Mouse (Mus musculus) gastrocnemius, adult 2 months (tissue): ENCODE data around the gene Tmem200b. TPM values are rescaled to one million over a fixed set of nuclear protein-coding genes. Genes with fewer than 3 reads are reported as not detected.

Experiments used
- DNase-seq: peaks from one replicate; pipeline ENCODE4 v3.0.0; 2022
- H3K27ac ChIP-seq: fragments of 200-600 bp; 2 replicates; pipeline ENCODE4 v1.8.1; 2022; ENCODE audit warnings: mild to moderate bottlenecking
- H3K4me3 ChIP-seq: fragments of 200-600 bp; 2 replicates; pipeline ENCODE4 v1.8.1; 2022; ENCODE audit warnings: mild to moderate bottlenecking, moderate library complexity
- CTCF ChIP-seq: fragments of 200-600 bp; IDR thresholded peaks from 2 replicates; pipeline ENCODE4 v1.8.1; 2022; ENCODE audit warnings: antibody characterized with exemption, mild to moderate bottlenecking, moderate library complexity
- intact Hi-C: fragments of 180-260 bp; cut with DNase I; formaldehyde crosslinking; loops from one replicate; pipeline ENCODE4 v1.15.1; 2025
- long read RNA-seq, 2 experiments: library from polyadenylated mRNA; stranded (forward); transcript quantifications; one replicate each; pipeline ENCODE4 v2.0.0; 2021
- total RNA-seq, 2 experiments: library from RNA; stranded (reverse); gene quantifications; 2 replicates each; pipeline ENCODE4 v1.2.3; 2021

Tmem200b gene
- total RNA-seq, result 1 to 10 TPM; 1.2 to 4.0 TPM
- long read RNA-seq, experiment 1, partial matches to known transcripts, result 0 of 6 reads
- long read RNA-seq, experiment 1, other reads (novel, unspliced or antisense), result 6 of 6 reads
- long read RNA-seq, experiment 2, partial matches to known transcripts, result 0 of 3 reads
- long read RNA-seq, experiment 2, other reads (novel, unspliced or antisense), result 3 of 3 reads

GRCm38 (mm10) chr4:131921461-131922346, at the start of gene Tmem200b:
Gene Tmem200b, plus strand, starts transcription at chr4:131921771.
- peak within 1 kb of the TSS; percentile 75 for H3K4me3 ChIP-seq
- intact Hi-C loops, result no loop called here
- no peak for TF ChIP-seq CTCF
- peak; percentile 53 for DNase-seq
- peak within 1 kb of the TSS; percentile 86 for H3K27ac ChIP-seq

- intact Hi-C loops, result no loop called here
- no peak for TF ChIP-seq CTCF
- DNase-seq, result peak; percentile 22
These were observed 48.8 kb upstream of the Tmem200b start for GRCm38 (mm10) chr4:131872672-131873292.

DNA sequence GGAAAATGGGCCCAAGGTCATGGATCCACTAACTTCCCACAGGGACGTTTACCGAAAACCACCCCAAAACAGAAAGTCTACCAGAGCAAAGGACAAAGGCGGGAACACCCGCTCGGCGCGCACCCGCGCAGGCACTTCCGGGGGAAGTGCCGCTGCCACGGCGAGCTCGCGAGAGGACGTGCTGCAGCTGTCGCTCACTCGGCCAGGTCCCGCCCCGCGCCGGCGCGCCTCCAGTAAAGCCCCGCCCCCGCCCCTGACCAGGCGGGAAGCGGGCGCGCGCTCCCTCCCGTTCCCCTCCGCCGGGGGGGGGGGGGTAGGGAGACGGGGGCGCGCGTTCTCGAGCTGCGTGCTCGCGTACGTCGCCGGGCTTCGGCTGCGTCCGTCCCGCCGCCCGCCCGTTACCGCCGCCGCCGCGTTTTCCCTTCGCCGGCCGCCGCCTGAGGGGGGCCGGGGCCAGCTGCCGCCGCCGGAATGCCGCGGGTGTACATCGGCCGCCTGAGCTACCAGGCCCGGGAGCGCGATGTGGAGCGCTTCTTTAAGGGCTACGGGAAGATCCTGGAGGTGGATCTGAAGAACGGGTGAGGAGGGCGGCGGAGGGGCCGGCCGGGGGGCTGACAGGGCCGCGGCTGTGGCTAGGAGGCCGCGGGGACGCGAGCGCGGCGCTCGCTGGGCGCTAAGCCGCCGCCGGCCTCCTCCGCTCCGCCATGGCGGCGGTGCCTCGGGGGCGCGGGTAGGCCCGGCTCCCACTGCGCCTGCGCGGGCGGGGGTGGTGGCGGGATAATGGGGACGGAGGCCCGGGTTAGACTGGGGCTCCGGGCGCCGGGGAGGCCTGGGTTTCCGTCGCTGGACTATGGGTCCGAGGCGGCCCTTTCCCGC, 48.0 kb upstream of the Tmem200b start, which contains the start of gene Srsf4:
TSS of gene Srsf4 (plus strand) at position 325 of the 876 bp plus-strand sequence.
- intact Hi-C loops, result no loop called here
- peak within 1 kb of the TSS; percentile 100 for H3K27ac ChIP-seq
- TF ChIP-seq CTCF, result no peak
- H3K4me3 ChIP-seq, result peak within 1 kb of the TSS; percentile 77
- DNase-seq, result peak; percentile 97

More at GRCm38 (mm10) chr4:131872672-131873292, 48.8 kb upstream of the Tmem200b start:
- H3K4me3 ChIP-seq, result peak overlapping the region; percentile 77
- H3K27ac ChIP-seq, result peak overlapping the region; percentile 100

DNA sequence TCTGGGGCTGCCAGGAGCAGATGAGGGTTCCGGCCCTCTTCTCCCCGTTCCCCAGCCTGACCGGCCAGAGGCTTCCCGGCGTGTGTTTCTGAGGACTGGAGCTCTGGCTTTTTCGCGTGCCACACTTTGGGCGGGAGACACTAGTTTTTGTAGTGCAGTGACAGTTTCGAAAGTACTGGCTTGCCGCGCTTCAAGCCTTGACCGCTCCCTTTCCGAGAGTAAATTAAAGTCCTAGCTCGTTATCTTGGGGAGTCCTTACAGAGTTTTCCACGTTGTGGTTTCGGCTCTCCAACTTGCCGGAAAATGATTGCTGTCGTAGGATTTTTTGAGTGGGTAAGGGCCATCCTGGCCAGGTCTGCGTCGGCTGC, 47.4 kb upstream of the Tmem200b start:
- Histone ChIP-seq H3K4me3 (peak overlapping the region; percentile 77), H3K27ac (peak overlapping the region; percentile 100)
- no peak for TF ChIP-seq CTCF
- DNase-seq, result no peak
- intact Hi-C loops, result no loop called here

DNA sequence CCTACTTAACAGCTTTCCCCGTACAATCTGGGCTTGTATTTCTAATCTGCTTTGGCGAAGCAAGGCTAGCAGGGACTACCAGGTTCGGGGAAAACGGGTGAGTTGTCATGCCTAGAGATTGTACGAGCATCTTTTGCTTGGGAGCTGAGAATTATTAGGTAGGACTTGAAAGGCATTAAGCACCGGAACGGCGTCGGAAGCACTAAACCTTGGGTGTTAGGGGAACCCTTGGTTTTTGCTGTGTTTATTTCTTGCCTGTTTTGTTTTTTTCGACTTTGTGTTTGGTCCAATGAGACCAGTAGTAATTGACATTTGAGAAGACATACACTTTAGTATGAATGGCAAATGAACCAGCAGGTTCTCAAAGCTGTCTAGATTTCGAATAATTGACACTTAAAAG, 47.0 kb upstream of the Tmem200b start:
- intact Hi-C loops, result no loop called here
- Histone ChIP-seq H3K4me3 (peak overlapping the region; percentile 77), H3K27ac (peak overlapping the region; percentile 100)
- TF ChIP-seq CTCF, result no peak
- no peak for DNase-seq

DNA sequence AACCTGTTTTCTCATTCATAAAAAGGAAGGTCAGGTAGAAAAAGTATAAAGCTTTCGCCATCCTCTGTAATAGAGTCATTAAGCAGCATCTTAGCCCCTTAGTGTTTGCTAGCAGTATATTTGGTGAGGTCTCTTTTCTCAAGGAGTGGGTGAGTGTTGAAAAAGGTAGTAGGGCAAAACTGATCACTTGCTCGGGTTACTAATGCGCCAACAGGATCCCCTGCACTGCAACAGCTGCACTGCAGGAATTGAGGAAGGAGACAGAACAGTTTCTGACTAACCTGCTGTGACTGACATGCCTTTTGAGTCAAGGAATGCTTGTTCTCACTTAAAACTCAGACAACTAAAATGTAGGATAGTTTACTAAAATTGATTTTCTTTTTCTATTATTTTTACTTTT, 46.3 kb upstream of the Tmem200b start:
- H3K27ac ChIP-seq, result peak overlapping the region; percentile 100
- no peak for DNase-seq
- H3K4me3 ChIP-seq, result peak overlapping the region; percentile 77
- TF ChIP-seq CTCF, result no peak
- intact Hi-C loops, result no loop called here

DNA sequence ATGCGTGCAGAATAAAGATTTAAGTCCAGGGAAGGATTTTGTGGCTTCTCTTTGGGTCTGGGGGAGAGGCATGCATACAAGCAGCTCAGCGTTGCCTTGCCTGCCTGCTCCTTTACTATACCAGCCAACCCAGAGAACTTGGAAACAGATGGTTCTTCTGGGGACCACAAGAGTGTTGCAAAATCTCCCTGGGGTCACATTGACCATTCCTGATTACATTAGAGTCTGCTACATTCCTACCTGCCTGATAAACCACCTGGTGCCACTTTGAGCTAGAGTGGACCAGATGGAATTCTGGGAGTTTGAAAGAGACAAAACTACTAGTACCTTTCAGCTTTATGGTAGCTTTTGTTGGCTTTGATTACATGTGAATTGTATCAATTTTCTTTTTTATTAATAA, 44.7 kb upstream of the Tmem200b start:
- intact Hi-C loops, result no loop called here
- no peak for DNase-seq
- peak overlapping the region; percentile 13; the same call in 1 of the 2 replicates for H3K4me3 ChIP-seq
- H3K27ac ChIP-seq, result peak overlapping the region; percentile 10; the same call in 1 of the 2 replicates
- TF ChIP-seq CTCF, result no peak

DNA sequence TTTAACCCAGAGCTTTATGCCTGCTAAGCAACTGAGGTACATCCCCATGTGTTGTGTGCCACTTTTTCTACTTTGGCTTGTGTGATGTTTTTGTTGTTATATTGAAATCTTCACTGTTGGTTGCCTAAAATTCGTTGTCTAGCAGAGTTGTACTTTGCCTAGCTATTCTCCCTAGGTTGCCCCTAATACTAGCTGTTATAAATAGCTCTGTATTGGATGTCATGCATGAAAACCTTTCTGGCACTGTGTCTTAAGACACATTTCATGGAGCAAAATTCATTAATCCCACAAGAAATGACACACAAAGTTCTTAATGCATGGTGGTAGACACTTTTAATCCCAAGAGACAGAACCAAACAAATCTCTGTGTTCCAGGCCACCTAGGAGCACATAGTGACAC, 41.9 kb upstream of the Tmem200b start:
- Histone ChIP-seq H3K27ac (peak overlapping the region; percentile 78), H3K4me3 (peak overlapping the region; percentile 42)
- intact Hi-C loops, result no loop called here
- DNase-seq, result no peak
- TF ChIP-seq CTCF, result no peak

- Histone ChIP-seq H3K4me3 (peak overlapping the region; percentile 11; the same call in 1 of the 2 replicates), H3K27ac (peak overlapping the region; percentile 78)
- no peak for DNase-seq
- no peak for TF ChIP-seq CTCF
- intact Hi-C loops, result no loop called here
These were observed 40.3 kb upstream of the Tmem200b start for GRCm38 (mm10) chr4:131881306-131881705.

- peak; percentile 64 for DNase-seq
- TF ChIP-seq CTCF, result no peak
- Histone ChIP-seq H3K4me3 (peak overlapping the region; percentile 16; the same call in 1 of the 2 replicates), H3K27ac (peak overlapping the region; percentile 6)
- intact Hi-C loops, result no loop called here
These were observed 38.0 kb upstream of the Tmem200b start for GRCm38 (mm10) chr4:131883571-131883970.

DNA sequence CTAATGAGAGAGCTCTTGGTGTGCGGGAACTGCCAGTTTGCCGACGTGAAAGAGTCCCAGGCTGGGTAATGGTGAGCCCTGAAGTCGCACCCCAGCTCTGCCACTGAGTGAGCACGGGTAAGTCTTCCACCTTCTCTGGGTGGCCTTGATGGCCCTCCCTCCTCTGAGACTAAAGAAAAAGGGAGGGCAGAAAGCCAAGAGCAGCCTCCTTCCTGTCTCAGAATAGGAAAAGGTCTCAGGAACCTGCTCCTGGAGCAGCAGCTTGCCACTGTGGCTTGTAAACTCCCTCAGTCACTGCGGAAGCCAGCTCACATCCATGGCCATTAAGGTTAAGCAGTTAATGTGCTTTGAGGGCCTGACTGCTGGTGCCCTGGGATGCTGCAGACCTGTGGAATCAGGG, 36.2 kb upstream of the Tmem200b start:
- H3K27ac ChIP-seq, result peak overlapping the region; percentile 24; the same call in 1 of the 2 replicates
- no peak for DNase-seq
- no peak for TF ChIP-seq CTCF
- intact Hi-C loops, result no loop called here
- H3K4me3 ChIP-seq, result no peak overlapping the region

DNA sequence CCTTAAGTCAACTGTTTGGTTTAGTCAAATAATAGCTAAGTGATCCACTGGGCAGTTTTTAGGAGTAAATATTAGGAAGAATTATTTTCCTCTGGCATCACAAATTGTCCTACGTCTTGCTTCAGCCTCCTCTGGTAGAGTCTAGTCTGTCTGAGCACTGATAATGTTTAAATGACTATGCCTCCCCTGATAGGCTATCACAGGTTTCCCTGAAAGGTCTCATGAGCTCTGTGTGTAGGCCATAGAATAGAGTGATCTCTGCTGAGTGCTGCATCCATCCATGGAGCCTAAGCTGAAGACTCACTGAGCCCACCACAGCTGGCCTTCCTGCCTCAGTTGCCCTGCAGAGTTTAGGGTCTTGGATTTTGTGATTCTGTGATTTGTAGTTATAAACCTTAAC, 33.0 kb upstream of the Tmem200b start:
- intact Hi-C loops, result no loop called here

More for the DNA sequence above, 33.0 kb upstream of the Tmem200b start:
- H3K27ac ChIP-seq, result no peak overlapping the region
- no peak for TF ChIP-seq CTCF
- DNase-seq, result no peak
- H3K4me3 ChIP-seq, result no peak overlapping the region
